Mouse (Mus musculus): ENCODE results near the gene C3.

Gene C3

GRCm38 (mm10) chr17:57249186-57250181 is 21.5 kb upstream of the C3 start, which contains the start of gene Trip10:
Gene Trip10, plus strand, starts transcription at chr17:57249455.
- DNase-seq (ENCODE audit: low spot score in 2 of 2): peak; percentile 96 to 99

- DNase-seq (ENCODE audit: low spot score in 2 of 2): peak; percentile 19 to 47
Observed at GRCm38 (mm10) chr17:57248771-57249170, 20.8 kb upstream of the C3 start.

- DNase-seq (ENCODE audit: low spot score in 2 of 2): peak; percentile 88 to 90
Observed at GRCm38 (mm10) chr17:57248201-57248699, 20.3 kb upstream of the C3 start, which contains the start of gene Gpr108. Gene Gpr108, minus strand, starts transcription at chr17:57248446.

GRCm38 (mm10) chr17:57247393-57248200 is 19.7 kb upstream of the C3 start:
- DNase-seq (ENCODE audit: low spot score in 2 of 2): peak; percentile 86 to 93

GRCm38 (mm10) chr17:57246663-57247392 is 18.9 kb upstream of the C3 start:
- DNase-seq (ENCODE audit: low spot score in 2 of 2): peak; percentile 20 to 28

- DNase-seq (ENCODE audit: low spot score in 2 of 2): no peak
Observed at GRCm38 (mm10) chr17:57245311-57245929, 17.5 kb upstream of the C3 start.

- no peak for DNase-seq (ENCODE audit: low spot score in 2 of 2)
Observed at GRCm38 (mm10) chr17:57243650-57244370, 15.9 kb upstream of the C3 start.

- DNase-seq (ENCODE audit: low spot score in 2 of 2): no peak
Observed at GRCm38 (mm10) chr17:57237181-57237580, 9.2 kb upstream of the C3 start.

GRCm38 (mm10) chr17:57235803-57236202 is 7.9 kb upstream of the C3 start:
- DNase-seq (ENCODE audit: low spot score in 2 of 2): no peak

- DNase-seq (ENCODE audit: low spot score in 2 of 2): no peak
Observed at GRCm38 (mm10) chr17:57234254-57234928, 6.5 kb upstream of the C3 start.

- DNase-seq (ENCODE audit: low spot score in 2 of 2): no peak
Observed at GRCm38 (mm10) chr17:57233038-57233437, 5.1 kb upstream of the C3 start.

GRCm38 (mm10) chr17:57232200-57232599 is 4.3 kb upstream of the C3 start:
- no peak for DNase-seq (ENCODE audit: low spot score in 2 of 2)

- DNase-seq (ENCODE audit: low spot score in 2 of 2): no peak
Observed at GRCm38 (mm10) chr17:57231321-57231771, 3.4 kb upstream of the C3 start.

GRCm38 (mm10) chr17:57230728-57231125 is 2.8 kb upstream of the C3 start:
- DNase-seq (ENCODE audit: low spot score in 2 of 2): no peak

- no peak for DNase-seq (ENCODE audit: low spot score in 2 of 2)
Observed at GRCm38 (mm10) chr17:57229851-57230727, 2.2 kb upstream of the C3 start.

GRCm38 (mm10) chr17:57228873-57229272 is 937 bp upstream of the C3 start:
- no peak for DNase-seq (ENCODE audit: low spot score in 2 of 2)

- DNase-seq (ENCODE audit: low spot score in 2 of 2): no peak
Observed at GRCm38 (mm10) chr17:57227468-57227867, 468 bp downstream of the C3 start.

- no peak for DNase-seq (ENCODE audit: low spot score in 2 of 2)
Observed at GRCm38 (mm10) chr17:57223313-57223712, 4.6 kb downstream of the C3 start.

GRCm38 (mm10) chr17:57221911-57222310 is 6.0 kb downstream of the C3 start:
- no peak for DNase-seq (ENCODE audit: low spot score in 2 of 2)
